Mouse (Mus musculus): ENCODE results near the gene Nkx3-2.

Nkx3-2 gene

DNA sequence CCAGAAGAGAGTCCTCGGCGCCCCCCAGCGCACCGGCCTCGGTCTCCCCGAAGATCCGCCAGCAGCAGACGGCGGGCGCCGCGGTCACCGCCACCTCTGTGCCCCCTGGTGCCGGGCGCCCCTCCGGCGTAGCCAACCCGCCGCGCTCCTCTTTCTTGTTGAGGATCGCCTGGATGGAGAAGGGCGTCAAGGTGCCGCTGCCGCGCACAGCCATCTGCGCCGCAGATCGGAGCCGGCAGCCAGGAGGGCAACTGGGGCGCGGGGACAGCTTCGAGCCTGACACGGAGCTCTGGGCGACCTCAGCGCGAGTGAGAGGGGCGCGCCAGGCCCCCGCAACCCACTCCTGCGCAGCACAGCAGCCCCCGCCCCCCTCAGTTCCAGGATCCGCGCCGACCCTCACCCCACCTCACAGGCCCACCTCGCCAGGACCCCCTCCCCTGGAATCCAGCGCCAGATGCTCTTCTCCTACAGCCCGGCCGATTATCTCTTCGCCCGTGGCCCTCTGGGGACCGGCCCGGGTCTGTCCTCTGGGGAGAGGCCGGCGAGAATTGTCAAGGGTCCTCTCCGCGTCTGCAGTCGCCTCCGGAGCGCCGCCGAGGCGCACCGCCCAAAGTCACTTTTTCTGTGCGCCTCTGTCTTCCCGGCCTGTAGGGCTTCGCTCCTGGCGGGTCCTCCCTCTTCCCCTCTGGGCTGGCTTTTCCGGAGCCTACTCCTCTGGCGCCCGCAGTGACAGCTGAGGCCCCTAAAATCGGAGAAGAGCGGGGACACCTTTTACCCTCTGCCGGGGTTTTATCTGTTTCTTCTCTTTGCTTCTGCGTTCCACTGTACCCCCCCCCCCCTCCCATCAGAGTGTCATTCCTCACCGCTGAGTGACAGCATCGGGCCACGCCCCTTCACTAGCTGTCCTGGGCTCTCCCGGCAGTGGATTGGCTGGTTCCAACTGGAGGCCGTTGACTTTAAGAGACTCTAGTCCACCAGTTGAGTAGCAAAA lies at the start of gene Nkx3-2:
Gene Nkx3-2 (minus strand): TSS at position 771 of the 991 bp plus-strand sequence.
- DNase-seq (ENCODE audit: low read depth, low spot score): no peak

GRCm38 (mm10) chr5:41812516-41812915 lies 48.2 kb upstream of the Nkx3-2 start:
- no peak for DNase-seq (ENCODE audit: low read depth, low spot score)

DNA sequence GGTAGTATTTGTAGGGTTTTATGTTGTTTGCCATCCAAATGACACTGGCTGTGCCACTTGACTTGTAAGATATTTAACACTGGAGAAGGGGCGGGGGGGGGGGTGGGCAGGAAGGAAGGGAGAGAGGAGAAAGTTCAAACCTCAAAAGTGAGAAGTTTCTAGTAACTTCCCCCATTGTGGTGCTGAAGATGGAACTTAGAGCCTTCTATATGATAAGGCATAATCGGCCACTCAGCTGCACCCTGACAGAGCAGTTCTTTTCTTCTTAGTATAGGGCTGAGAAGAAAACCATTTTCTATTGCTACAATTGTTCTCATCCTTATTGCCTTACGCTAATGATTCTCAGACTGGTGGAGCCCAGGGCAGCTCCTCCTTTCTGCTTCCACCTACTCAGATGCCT lies 47.0 kb upstream of the Nkx3-2 start:
- no peak for DNase-seq (ENCODE audit: low read depth, low spot score)

DNA sequence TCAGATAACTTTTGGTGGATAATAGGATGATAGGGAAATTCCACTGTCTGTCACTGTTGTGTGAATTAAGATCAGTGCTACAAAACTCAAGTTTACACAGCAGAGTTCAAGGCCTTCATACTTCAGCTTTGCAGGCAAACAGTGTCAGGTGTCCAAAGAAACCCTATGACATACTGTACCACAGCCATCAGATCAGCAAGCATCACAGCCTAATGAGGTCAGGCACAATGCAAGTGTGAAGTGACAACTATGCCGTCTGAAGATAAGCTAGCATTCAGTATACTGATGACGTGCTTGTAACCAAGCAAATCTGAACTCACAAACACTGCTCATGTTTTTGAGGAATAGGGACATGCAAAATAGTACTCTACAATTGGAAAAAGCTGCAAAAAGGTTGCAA lies 43.1 kb upstream of the Nkx3-2 start:
- DNase-seq (ENCODE audit: low read depth, low spot score): no peak

GRCm38 (mm10) chr5:41806176-41806575 lies 41.9 kb upstream of the Nkx3-2 start:
- DNase-seq (ENCODE audit: low read depth, low spot score): no peak

DNA sequence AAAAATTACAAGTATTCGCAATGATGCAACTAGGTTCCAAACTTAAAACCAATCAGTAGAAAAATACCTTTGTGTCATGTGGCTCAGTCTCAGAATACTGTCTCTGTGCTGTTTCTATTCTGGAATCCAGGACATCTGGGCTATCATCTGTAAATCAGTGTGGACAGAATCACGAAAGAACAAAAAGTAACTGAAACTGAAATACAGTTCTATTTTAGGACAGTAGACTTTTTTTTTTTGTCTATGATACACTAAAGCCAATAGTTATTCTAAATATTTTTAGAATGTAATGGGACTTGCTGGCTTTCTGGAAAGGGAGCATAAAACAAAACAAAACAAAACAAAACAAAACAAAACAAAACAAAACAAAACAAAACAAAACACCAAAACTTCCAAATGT lies 40.8 kb upstream of the Nkx3-2 start:
- no peak for DNase-seq (ENCODE audit: low read depth, low spot score)

- DNase-seq (ENCODE audit: low read depth, low spot score): no peak
These were observed 40.3 kb upstream of the Nkx3-2 start for GRCm38 (mm10) chr5:41804643-41805042.

GRCm38 (mm10) chr5:41801622-41802021 lies 37.3 kb upstream of the Nkx3-2 start:
- DNase-seq (ENCODE audit: low read depth, low spot score): no peak

DNA sequence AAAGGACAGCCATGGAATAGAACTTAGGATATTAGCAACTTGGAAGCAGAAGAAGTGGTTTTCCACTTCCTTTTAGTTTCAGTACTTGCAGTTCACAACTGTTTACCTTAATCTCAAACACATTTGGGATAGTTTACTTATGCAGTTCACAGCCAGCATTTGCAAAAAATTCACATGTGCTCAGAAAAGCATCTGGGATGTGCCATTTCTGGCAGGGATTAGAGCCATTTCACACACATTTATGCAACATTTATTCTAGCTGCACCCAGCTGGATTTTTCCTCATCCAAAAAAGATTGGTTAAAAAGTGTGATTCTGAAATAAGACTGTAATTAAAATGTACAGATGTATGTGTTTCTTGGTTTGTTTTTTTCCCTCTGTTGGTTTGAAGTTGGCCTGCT lies 30.1 kb upstream of the Nkx3-2 start:
- DNase-seq (ENCODE audit: low read depth, low spot score): no peak

DNA sequence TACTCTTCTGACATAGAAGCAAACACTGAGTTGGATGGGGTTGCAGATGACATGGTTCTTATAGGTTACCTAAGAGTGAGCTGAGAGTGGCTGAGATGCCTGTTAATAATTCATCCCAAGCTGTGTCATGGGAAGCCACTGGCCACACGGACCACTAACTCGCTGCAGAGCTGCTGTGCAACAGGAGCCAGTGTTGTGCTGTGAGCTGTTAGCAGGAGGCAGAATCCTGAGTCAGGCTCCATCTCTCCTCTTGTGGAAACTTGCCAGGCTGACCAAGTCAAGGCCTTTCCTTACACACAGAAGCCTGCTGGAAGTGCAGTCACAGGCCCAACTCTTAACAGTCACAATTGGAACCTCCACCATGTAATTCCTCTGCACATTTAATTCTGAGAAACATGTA lies 26.2 kb upstream of the Nkx3-2 start:
- DNase-seq (ENCODE audit: low read depth, low spot score): no peak

- DNase-seq (ENCODE audit: low read depth, low spot score): no peak
These were observed 24.6 kb upstream of the Nkx3-2 start for GRCm38 (mm10) chr5:41788877-41789276.

DNA sequence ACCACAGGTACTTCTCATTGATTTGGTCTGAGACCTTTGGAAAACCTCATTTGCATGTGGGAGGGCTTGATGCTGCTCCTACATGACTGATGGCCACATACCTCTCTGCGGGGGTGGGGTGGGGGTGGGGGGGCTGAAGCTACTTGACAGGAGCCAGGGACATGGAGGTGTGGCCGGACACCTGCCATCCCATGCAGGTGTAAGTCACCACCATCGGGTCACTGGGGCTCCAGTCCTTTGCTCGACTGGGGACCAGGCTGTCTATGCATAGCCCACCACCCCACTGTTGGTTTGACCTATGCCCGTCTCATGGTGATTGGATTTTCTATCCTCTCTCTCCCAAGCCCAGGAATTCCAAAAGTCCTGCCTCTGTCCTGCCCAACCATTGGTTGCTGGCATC lies 17.6 kb upstream of the Nkx3-2 start:
- DNase-seq (ENCODE audit: low read depth, low spot score): no peak

DNA sequence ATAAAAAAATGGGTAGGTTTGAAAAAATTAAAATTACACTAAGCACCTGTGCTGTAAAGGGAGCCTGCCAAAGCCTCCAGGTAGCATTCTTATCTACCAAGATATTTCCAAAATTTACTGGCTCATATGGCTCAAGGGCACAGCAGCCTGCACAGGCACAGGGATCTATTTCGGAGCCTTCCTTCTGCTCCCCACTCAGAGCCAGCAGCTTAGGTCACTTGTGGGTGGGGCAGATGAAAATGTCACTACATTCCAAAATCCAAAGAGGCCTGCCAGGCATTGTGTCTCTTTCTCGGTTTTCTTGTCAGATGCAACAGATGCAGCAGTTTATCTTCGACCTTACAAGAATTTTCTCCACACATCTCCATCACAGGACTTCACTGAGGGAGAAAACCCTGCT lies 15.7 kb upstream of the Nkx3-2 start:
- DNase-seq (ENCODE audit: low read depth, low spot score): no peak

DNA sequence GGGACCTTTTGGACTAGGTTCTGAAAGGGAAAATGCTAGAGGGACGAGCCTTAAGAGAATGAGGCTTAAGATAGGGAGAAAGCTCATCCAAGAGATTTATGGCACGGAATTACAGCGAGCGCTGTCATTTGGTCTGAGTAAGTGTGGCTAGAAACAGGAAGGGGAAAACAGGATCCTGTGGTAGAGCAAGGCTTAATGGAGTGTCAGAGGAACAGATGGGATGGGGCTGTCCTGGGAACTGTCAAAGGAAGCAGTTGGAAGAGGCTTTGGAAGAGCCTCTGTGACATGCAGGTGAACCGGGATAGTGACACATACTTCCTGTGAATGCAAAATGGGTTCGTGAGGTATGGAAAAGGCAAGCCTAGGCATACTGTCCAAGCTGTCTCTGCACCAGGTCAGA lies 11.4 kb upstream of the Nkx3-2 start:
- no peak for DNase-seq (ENCODE audit: low read depth, low spot score)

DNA sequence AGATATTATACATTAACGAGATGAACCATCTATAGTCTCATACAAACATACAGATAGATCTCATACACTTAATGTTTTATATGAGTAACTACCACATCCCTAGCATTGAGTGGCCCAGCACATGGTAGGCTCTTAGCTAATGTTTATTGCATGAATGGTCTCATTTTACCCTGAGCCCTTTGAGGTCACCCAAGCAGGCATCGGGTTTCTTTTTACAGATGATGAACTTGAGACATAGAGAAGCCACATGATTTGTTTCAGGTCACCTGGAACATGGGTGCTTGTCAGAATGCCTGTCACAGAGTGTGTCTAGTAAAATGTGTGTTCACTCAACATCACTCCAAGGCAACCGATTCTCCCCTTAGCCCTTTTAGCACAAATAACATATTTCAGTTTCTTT lies 11.0 kb upstream of the Nkx3-2 start:
- no peak for DNase-seq (ENCODE audit: low read depth, low spot score)

DNA sequence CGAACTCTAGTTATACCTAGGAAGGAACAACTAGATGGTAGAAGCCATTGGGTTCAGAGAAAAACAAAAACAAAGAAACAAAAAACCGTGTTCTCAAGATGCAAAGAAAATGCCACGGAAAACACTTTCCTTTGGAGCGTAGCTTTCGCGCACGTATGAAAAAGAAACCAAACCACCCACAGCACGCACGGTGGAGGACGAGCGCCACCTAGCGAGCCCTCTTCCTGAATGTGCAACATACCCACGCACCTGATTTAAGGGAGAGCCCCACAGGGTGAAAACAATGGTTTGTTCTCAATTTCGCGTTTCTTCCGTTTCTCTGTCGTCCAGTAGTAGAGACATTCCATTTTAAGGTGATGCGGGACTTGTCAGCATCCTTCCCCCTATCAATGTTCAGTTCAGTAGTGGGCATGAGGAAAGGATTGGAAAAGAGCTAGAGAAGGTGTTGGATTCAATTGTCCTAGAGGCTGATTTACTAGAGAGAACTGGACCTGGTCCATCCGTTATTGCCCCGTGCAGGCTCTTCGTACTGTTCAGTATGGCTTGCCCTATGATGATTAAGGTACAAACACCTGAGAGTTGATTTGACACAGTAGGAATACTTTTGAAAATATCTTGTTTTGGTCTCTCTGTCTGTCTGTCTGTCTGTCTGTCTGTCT lies 4.2 kb upstream of the Nkx3-2 start:
- peak; percentile 68 for DNase-seq (ENCODE audit: low read depth, low spot score)

GRCm38 (mm10) chr5:41767296-41768200 lies 3.2 kb upstream of the Nkx3-2 start:
- no peak for DNase-seq (ENCODE audit: low read depth, low spot score)

- DNase-seq (ENCODE audit: low read depth, low spot score): no peak
These were observed 2.2 kb upstream of the Nkx3-2 start for GRCm38 (mm10) chr5:41766406-41767010.

DNA sequence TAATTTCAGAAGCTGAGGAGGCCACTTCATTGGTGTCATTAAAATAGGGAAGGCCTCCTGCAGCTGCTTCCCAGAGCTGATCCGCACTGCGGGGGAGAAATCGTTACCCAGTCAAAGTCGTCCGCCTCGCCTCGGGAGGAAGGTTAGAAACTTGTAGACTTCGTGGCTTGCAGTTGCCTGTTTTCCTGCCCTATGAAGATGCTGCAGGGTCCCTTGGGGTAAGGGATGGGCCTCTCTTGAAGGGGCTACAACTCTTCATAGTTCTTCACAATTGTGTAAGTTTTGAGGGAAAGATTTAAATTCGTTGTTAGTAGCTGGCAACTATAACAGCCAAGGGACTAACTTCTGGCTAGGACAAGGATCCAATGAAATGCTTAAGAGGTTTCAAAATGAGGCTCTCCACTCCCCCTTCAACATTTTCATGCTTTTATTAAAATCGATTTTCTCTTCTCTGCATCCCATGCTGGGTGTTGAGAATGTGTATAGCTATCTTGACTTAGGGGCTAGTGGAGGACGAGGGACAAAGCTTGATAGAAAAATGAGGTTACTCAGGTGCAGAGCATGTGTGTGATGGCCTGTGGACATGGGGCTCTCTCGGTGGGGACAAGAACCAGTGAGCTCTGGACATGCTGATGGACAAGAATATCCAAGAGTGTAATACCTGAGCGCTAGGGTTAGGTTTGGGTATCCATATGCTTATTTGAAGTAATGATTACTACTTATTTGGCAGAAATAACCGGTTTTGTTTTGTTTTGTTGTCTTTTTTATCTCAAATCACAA lies 1.5 kb upstream of the Nkx3-2 start:
- DNase-seq (ENCODE audit: low read depth, low spot score): no peak

- DNase-seq (ENCODE audit: low read depth, low spot score): no peak
These were observed 1.2 kb downstream of the Nkx3-2 start for GRCm38 (mm10) chr5:41762947-41763730.
